Mouse (Mus musculus): Measurements from ENCODE around the gene Kcnq5. TPM values are rescaled to one million over a fixed set of nuclear protein-coding genes. Genes with fewer than 3 reads are reported as not detected.

Kcnq5 gene
- polyA plus RNA-seq, 1 experiment from 2014 or later: 1.3 TPM

- DNase-seq (ENCODE audit: low spot score) (no peak), ATAC-seq (ENCODE audit: low FRiP score) (no peak)
- Histone ChIP-seq H3K27me3 (ENCODE audit: control insufficient read depth, insufficient read depth, low read length) (no peaks in the 10 kb centered on the region), H3K4me1 (replicated peaks; ENCODE audit: control insufficient read depth, insufficient read depth, low read length) (no peaks in the 10 kb centered on the region), H3K27ac (ENCODE audit: low read depth, low read length) (no peak within 1 kb of the TSS), H3K36me3 (ENCODE audit: control insufficient read depth, insufficient read depth, low read length) (no peaks in the 10 kb centered on the region), H3K4me2 (replicated peaks; ENCODE audit: low read depth, low read length) (no peak within 1 kb of the TSS), H3K9ac (ENCODE audit: low read depth, low read length) (no peak within 1 kb of the TSS), H3K9me3 (ENCODE audit: control insufficient read depth, low read length) (no peaks in the 10 kb centered on the region), H3K4me3 (ENCODE audit: low read depth, low read length) (no peak within 1 kb of the TSS)
- 84% methylated on average over 2 of the region's 2 CpGs for WGBS
Observed at GRCm38 (mm10) chr1:21349341-21349740, 612.4 kb downstream of the Kcnq5 start, which contains the start of gene Khdc1a. Gene Khdc1a, plus strand, starts transcription at chr1:21349641.

All from hindbrain, embryonic 11.5 days (tissue).